Mouse (Mus musculus): ENCODE results near the gene Ces2e.
"Not testable (repeated sequence)": the region's sequence is repeated elsewhere in the genome, so short reads cannot be mapped to it uniquely, and the experiment has no call there.

Ces2e gene

GRCm38 (mm10) chr8:104925972-104926596, at the start of gene Ces2e:
TSS of gene Ces2e (plus strand) at chr8:104926260.
- DNase-seq (ENCODE audit: low spot score), result no peak

DNA sequence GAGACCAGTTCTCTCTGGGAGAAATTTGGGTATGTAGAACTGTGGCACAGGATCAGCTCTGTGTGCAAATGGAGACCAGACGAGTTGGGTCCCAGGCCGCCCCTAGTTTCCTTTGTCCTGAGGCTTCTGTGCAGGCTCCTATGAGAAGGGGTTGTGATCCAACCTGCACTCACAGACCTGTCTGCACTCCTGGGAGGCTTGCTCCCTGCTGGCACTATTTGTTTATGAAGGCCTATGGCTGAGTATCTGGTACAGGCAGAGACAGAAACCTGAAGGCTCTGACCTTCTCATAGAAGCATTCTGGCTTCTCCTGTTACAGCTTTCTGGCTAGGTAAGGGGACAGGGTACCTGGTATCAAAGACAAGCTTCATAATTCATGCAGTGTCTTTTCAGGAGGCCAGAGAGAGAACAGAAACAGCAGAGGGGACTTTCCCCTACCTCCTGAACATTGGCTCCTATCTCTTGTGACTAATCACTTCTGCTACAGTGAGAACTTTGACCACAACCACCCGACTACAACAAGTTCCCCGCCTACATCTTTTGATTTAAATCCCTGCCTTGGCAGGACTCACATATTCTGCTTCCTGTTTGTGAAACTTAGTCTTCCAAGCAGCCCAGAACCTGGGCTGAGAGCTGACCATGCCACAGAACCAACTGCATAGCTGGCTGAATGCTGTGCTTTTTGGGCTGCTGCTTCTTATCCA, 39.7 kb upstream of the Ces2e start:
- DNase-seq (ENCODE audit: low spot score), result not testable (repeated sequence)

GRCm38 (mm10) chr8:104901746-104902145, 24.3 kb upstream of the Ces2e start:
- DNase-seq (ENCODE audit: low spot score), result no peak

- no peak for DNase-seq (ENCODE audit: low spot score)
Measured at GRCm38 (mm10) chr8:104907111-104907510, 18.9 kb upstream of the Ces2e start.

DNA sequence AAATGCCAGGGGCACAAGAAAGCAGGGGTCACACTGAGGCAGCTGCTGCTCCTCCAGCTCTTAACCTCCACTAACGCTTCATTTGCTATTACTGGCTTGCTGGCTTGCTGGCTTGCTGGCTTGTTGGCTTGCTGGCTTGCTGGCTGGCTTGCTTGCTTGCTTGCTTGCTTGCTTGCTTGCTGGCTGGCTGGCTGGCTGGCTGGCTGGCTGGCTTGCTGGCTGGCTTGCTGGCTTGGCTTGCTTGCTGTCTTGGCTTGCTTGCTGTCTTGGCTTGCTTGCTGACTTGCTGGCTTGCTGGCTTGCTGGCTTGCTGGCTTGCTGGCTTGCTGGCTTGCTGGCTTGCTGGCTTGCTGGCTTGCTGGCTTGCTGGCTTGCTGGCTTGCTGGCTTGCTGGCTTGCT, 17.0 kb upstream of the Ces2e start:
- DNase-seq (ENCODE audit: low spot score), result not testable (repeated sequence)

- not testable (repeated sequence) for DNase-seq (ENCODE audit: low spot score)
Measured at GRCm38 (mm10) chr8:104909651-104910050, 16.4 kb upstream of the Ces2e start.

GRCm38 (mm10) chr8:104927301-104927700, 1.2 kb downstream of the Ces2e start:
- DNase-seq (ENCODE audit: low spot score), result no peak

- no peak for DNase-seq (ENCODE audit: low spot score)
Measured at GRCm38 (mm10) chr8:104944665-104945064, 18.6 kb downstream of the Ces2e start.

DNA sequence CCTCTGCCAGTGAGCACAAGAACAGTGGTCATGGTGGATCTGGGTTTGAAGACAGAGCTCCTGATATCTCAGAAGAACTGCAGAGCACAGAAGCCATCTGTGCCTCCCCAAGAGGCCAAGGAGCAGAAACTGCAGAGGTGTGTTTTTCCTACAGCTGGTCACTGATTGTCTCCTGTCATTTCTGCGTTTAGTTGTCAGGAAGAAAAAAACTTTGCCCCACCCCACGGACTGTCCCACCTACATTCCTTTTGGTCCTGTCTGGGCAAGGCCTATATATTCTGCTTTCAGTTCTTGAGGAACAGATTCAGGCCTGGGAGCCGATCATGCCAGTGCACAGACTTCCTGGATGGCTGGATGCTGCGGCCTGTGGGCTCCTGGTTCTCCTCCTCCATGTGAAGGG, 21.0 kb downstream of the Ces2e start, which contains the start of gene Ces2f:
TSS of gene Ces2f (plus strand) at position 301 of the 400 bp plus-strand sequence.
- no peak for DNase-seq (ENCODE audit: low spot score)

- no peak for DNase-seq (ENCODE audit: low spot score)
Measured at GRCm38 (mm10) chr8:104949031-104949430, 23.0 kb downstream of the Ces2e start.

- DNase-seq (ENCODE audit: low spot score), result no peak
Measured at GRCm38 (mm10) chr8:104961537-104961961, 35.5 kb downstream of the Ces2e start, which contains the start of gene Ces2g. TSS of gene Ces2g (plus strand) at chr8:104961718.

DNA sequence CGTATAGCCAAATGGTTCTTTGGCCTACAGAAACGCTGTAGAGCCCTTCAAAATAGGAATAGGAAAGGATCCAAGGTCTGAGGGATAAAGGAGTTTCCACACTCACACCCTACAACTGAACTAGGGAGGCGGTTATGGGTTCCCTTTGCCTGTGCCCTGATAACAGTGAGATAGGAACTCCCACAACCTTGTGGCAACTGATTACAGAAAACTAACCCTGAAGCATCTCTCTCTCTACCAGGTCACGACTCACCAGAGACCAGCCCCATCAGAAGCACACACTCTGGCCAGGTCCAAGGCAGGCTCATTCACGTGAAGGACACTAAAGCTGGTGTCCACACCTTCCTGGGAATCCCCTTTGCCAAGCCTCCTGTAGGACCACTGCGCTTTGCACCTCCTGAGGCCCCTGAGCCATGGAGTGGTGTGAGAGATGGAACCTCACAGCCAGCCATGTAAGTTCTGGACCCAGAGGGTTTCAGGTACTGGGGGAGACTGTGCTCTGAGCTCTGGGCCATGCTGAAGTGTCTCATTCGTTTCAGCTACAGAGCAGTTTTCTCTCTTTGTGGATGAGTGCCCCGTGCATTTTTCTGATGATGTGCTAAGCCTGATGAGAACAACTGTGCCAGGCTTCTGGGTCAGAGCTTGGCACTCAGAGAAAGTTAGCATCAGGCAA, 36.3 kb downstream of the Ces2e start:
- no peak for DNase-seq (ENCODE audit: low spot score)

DNA sequence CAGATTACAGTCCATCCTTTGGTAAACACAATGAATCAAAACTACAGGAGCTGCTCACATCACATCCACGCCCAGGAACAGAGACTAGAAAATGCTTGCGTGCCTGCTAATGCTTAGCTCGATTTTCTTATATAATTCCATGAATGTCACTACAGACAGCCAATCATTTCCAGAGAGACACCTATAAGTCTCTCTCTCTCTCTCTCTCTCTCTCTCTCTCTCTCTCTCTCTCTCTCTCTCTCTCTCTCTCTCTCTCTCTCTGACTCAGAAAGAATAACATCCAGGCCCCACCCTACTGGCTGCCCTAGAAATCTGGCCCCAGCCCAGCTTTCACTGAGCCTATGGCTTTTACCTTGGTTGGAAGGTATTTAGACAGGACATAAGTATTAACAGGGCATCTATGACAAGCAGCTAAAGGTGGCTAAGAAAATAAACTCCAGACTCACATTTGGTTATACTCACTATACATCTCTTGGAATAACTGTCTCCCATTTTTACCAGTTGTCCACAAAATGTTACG, 37.4 kb downstream of the Ces2e start:
- DNase-seq (ENCODE audit: low spot score), result no peak

DNA sequence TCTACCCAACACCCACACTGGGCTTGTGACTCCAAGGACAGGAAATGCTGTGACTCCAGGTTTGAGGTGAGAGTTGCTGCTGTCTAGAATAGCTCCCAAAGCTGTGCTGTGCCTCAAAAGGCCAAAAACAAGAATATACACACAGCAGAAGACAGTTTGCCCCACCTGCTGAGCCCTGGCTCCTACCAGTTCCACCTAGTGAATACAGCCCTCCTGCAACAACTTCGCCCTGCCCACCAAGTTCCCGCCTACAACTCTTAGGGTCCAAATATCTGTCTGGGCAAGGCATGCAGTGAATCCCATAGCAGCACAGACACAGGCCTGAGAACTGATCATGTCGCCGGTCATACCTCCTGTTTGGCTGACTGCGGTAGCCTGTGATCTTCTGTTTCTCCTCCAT, 58.1 kb downstream of the Ces2e start:
- DNase-seq (ENCODE audit: low spot score), result no peak
